Mouse (Mus musculus) midbrain, embryonic 10.5 days (tissue): Measurements from ENCODE around the gene Cyth2. TPM values are rescaled to one million over a fixed set of nuclear protein-coding genes. Genes with fewer than 3 reads are reported as not detected.

ENCODE experiments used
- DNase-seq: peaks from one replicate; pipeline ENCODE4 v3.0.0-alpha.2; 2017; ENCODE audit warnings: low spot score
- H3K27ac ChIP-seq: fragments of 300-500 bp; sonication (generic); replicated peaks from 2 replicates; pipeline ENCODE4 v1.5.1; 2016; ENCODE audit warnings: mild to moderate bottlenecking
- H3K27me3 ChIP-seq: fragments of 300-500 bp; sonication (generic); 2 replicates; pipeline ENCODE4 v1.6.1; 2016; ENCODE audit warnings: low read depth, mild to moderate bottlenecking; ENCODE audit not compliant: poor library complexity, severe bottlenecking
- H3K36me3 ChIP-seq: fragments of 300-500 bp; sonication (generic); 2 replicates; pipeline ENCODE4 v1.6.1; 2016; ENCODE audit warnings: mild to moderate bottlenecking, moderate library complexity
- H3K4me1 ChIP-seq: fragments of 300-500 bp; sonication (generic); 2 replicates; pipeline ENCODE4 v1.6.1; 2016
- H3K4me3 ChIP-seq: fragments of 300-500 bp; sonication (generic); 2 replicates; pipeline ENCODE4 v1.5.1; 2016; ENCODE audit warnings: mild to moderate bottlenecking, moderate library complexity
- H3K9me3 ChIP-seq: fragments of 300-500 bp; sonication (generic); replicated peaks from 2 replicates; pipeline ENCODE4 v1.6.1; 2016; ENCODE audit warnings: mild to moderate bottlenecking
- WGBS: fragments of 180-500 bp; shearing (Covaris S2); methylation state at CpG from one replicate; pipeline ENCODE4 v1.1.7; 2016; 5-methylcytosine and 5-hydroxymethylcytosine counted together
- polyA plus RNA-seq: library from polyadenylated mRNA; unstranded; fragments of >200 nt; fragmentation: Nextera tagmentation; extraction: Ambion mirVana; gene quantifications from 2 replicates; pipeline ENCODE4 v1.2.1, GENCODE M21; 2016

The Cyth2 gene
- polyA plus RNA-seq = 153 and 183 TPM in 2 replicates

DNA sequence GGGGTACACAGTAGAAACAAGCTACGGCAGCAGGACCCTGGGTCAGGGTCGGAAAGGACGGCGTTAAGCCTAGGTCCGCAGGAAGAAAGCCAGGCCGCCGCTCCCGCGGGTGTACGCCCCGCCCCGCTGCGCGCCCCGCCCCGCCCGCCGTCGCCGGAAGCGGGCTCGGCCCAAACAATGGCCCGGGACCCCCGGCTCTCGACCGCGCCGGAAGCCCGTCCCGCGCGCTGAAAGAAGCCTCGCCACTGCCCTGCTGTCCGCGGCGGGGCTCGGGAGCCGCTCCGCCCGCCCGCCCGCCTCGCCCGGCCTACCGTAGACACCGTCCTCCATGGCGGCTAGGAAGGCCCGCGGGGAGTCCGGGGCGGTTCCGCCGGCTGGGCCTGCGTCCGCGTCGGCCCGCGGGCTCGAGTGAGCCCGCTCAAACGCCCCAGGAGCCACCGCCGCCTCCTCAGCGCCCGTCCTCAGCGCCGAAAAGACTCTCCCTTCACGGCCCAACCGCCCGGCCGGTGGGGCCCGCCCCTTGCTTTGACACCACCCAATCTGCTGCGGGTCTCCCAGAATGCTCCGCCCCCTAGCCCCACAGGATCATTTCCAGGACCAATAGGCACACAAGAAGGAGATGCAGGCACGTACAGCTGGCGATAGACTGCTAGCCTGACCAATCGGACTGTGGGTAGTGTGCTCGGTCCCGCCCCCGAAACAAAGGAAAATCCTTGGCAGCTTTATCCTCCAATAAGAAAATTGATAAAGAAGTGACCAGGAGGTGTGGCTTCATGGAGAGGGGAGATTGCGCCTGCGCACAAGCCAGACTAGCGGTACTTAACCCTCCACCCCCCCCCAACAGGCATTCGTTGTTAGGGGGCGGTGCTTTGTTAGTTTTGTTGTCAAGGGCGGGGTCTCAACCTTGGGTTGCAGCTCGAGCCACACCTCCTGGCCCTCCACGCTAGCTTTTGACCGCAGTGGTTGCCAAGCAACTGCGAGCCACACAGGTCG lies at the start of gene Cyth2:
Gene Cyth2, minus strand, starts transcription at position 795 of the 993 bp plus-strand sequence.
- peaks cover 34% of the 10 kb centered on the region for H3K4me1 ChIP-seq
- H3K4me3 ChIP-seq = peak within 1 kb of the TSS; percentile 85
- WGBS = under 1% methylated on average over 83 of the region's 92 CpGs
- peak within 1 kb of the TSS; percentile 100 for H3K27ac ChIP-seq
- H3K27me3 ChIP-seq = peaks cover 11% of the 10 kb centered on the region
- peaks cover 39% of the 10 kb centered on the region for H3K36me3 ChIP-seq
- no peaks in the 10 kb centered on the region for H3K9me3 ChIP-seq
- peak; percentile 100 for DNase-seq

GRCm38 (mm10) chr7:45862804-45863203 lies 48.4 kb upstream of the Cyth2 start:
- no peak for DNase-seq
- 89% methylated on average over 7 of the region's 7 CpGs for WGBS
- Histone ChIP-seq H3K4me1 (peaks cover 55% of the 10 kb centered on the region), H3K27ac (no peak overlapping the region), H3K9me3 (no peaks in the 10 kb centered on the region), H3K27me3 (peaks cover 100% of the 10 kb centered on the region), H3K36me3 (no peaks in the 10 kb centered on the region), H3K4me3 (no peak overlapping the region)

DNA sequence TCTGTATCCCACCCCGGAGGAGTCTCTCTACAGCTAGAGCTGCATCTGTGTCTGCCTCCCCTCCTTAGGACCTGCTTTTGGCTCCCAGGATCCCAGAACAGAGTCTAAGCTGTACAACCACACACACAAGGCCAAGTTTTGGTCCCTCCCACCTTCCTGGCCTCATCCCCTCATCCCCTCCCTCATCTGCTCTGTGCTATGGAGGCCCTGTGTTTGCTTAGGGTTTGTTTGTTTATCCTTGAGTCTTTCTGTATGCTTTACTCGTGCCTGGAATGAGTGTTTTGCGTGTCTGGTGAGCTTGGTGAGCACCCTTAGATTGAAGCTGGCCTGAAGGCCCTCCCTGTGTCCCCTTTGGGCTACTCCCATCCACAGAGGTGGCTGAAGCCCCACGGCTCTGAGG lies 44.6 kb upstream of the Cyth2 start:
- 0 out of 2 replicates have a peak overlapping the region, but pooled peaks have one; percentile 13 for H3K27ac ChIP-seq
- WGBS = 52% methylated on average over 4 of the region's 4 CpGs
- H3K9me3 ChIP-seq = no peaks in the 10 kb centered on the region
- peaks cover 100% of the 10 kb centered on the region for H3K27me3 ChIP-seq
- H3K4me3 ChIP-seq = peak overlapping the region; percentile 18; the same call in 1 of the 2 replicates
- H3K4me1 ChIP-seq = peaks cover 50% of the 10 kb centered on the region
- no peaks in the 10 kb centered on the region for H3K36me3 ChIP-seq
- DNase-seq = no peak

DNA sequence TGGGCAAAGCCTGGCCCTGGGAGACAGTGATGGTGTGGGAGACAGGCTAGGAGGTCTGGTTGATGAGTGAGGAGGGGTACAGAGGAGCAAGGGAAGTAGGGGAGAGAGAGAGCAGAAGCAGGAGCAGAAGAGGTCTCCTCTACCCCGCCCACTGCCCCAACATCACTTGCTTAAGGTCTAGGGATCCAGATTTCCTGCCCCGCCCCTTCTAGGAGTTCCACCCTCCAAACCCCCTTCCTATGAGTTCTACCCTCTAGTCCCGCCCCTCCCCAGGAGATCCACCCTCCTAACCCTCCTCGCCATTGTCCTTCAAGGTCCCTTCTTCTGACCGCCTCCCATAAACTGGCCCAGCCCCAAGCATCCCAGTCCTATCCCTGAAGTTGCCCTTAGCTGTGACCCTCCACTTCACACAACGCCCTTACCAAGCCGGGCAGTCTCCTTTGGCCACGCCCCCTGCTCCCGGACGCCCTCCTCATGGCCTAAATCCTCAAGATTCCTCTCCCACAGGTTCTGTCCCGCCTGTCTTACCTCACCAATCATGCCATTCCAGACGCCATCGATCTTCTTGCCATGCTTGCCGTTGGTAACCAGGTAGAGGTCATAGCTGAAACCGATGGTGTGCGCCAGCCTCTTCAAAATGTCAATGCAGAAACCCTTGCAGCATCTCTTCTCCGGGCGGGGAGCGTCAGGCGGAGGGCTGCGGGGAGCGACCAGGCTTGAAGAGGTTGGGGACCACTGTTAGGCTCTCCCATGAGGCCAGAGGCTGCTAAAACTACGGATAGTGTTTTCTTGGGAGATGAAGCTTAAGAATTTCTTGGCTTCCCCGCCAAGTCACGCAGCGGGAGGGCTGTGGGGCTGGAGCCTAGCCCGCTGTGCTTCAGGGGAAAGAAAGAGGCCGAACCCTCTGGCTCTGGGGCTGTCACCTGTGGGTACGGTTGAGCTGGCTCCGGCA lies 42.8 kb upstream of the Cyth2 start:
- Histone ChIP-seq H3K4me3 (peak overlapping the region; percentile 52), H3K27ac (peak overlapping the region; percentile 61; the same call in 1 of the 2 replicates), H3K36me3 (no peaks in the 10 kb centered on the region), H3K9me3 (no peaks in the 10 kb centered on the region), H3K4me1 (peaks cover 50% of the 10 kb centered on the region), H3K27me3 (peaks cover 84% of the 10 kb centered on the region)
- 1% methylated on average over 30 of the region's 30 CpGs for WGBS
- DNase-seq = peak; percentile 58

- Histone ChIP-seq H3K4me1 (peaks cover 30% of the 10 kb centered on the region), H3K9me3 (no peaks in the 10 kb centered on the region), H3K4me3 (no peak overlapping the region), H3K36me3 (no peaks in the 10 kb centered on the region), H3K27ac (no peak overlapping the region), H3K27me3 (peaks cover 56% of the 10 kb centered on the region)
- no peak for DNase-seq
- 89% methylated on average over 12 of the region's 12 CpGs for WGBS
Observed at GRCm38 (mm10) chr7:45853089-45853488, 38.7 kb upstream of the Cyth2 start.

DNA sequence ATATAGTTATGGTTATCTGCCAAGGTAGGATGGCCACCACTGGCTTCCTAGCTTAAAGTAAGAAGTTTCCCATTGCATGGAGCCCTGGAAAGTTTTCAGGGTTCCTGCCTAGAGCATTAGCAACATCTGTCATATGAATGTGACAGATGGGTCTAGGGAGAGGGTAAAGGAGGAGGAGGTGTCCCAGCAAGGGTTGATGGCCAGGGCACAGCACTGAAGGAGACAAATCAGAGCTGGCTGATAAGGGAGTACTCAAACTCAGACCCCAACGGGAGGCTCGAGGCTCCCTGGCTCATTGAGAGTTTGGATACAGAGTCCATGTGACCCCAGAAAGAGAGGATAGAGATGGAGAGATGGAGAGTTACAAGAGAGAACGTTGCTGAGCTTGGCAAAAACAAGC lies 36.3 kb upstream of the Cyth2 start:
- 75% methylated on average over 3 of the region's 3 CpGs for WGBS
- Histone ChIP-seq H3K27ac (no peak overlapping the region), H3K36me3 (no peaks in the 10 kb centered on the region), H3K4me1 (peaks cover 17% of the 10 kb centered on the region), H3K4me3 (no peak overlapping the region), H3K9me3 (no peaks in the 10 kb centered on the region), H3K27me3 (peaks cover 36% of the 10 kb centered on the region)
- no peak for DNase-seq

DNA sequence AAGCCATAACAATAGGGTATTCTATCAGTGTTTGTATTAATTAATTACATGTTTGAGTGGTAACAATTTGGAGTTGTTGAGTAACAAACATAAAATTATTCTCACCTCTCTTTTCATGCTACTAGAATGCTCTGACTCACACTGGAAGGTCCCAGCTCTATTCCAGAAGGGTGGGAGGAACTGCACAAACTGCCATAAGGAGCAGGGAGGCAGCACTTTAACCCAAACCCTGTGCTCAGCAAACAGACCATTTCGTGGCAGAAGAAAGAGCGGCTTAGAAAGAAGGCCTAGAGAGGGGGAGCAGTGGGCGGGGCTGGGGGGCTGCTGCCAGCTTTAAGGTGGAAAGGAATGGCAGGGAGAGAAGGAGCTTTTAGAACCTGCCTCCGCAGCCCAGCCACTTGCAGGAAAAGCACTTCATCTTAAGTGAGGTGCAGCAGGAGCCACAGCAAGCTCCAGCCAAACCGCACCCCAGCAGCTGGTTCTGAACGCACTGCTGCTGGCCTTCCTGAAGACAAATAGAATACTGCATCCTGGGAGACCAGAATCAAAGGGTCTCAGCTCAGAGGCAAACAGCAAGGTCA lies 34.2 kb upstream of the Cyth2 start:
- Histone ChIP-seq H3K36me3 (no peaks in the 10 kb centered on the region), H3K27ac (peak overlapping the region; percentile 78), H3K27me3 (peaks cover 17% of the 10 kb centered on the region), H3K9me3 (no peaks in the 10 kb centered on the region), H3K4me1 (peaks cover 17% of the 10 kb centered on the region), H3K4me3 (peak overlapping the region; percentile 29)
- DNase-seq = no peak
- 5% methylated on average over 6 of the region's 6 CpGs for WGBS

GRCm38 (mm10) chr7:45842950-45843744 lies 28.8 kb upstream of the Cyth2 start:
- H3K27me3 ChIP-seq = peaks cover 12% of the 10 kb centered on the region; the same call in 1 of the 2 replicates
- no peaks in the 10 kb centered on the region for H3K36me3 ChIP-seq
- WGBS = 86% methylated on average over 10 of the region's 10 CpGs
- H3K4me1 ChIP-seq = peaks cover 4% of the 10 kb centered on the region
- no peak overlapping the region for H3K4me3 ChIP-seq
- no peak overlapping the region for H3K27ac ChIP-seq
- DNase-seq = no peak
- H3K9me3 ChIP-seq = no peaks in the 10 kb centered on the region

GRCm38 (mm10) chr7:45833924-45834323 lies 19.5 kb upstream of the Cyth2 start:
- H3K27ac ChIP-seq = 0 out of 2 replicates have a peak overlapping the region, but pooled peaks have one; percentile 42
- WGBS = 3% methylated on average over 28 of the region's 31 CpGs
- peaks cover 43% of the 10 kb centered on the region for H3K4me1 ChIP-seq
- H3K36me3 ChIP-seq = peaks cover 9% of the 10 kb centered on the region
- no peak for DNase-seq
- H3K4me3 ChIP-seq = peak overlapping the region; percentile 47
- peaks cover 71% of the 10 kb centered on the region for H3K27me3 ChIP-seq
- H3K9me3 ChIP-seq = no peaks in the 10 kb centered on the region

GRCm38 (mm10) chr7:45833148-45833790 lies 18.9 kb upstream of the Cyth2 start:
- WGBS = 1% methylated on average over 86 of the region's 86 CpGs
- Histone ChIP-seq H3K27me3 (peaks cover 71% of the 10 kb centered on the region), H3K4me1 (peaks cover 44% of the 10 kb centered on the region), H3K27ac (peak overlapping the region; percentile 42; the same call in 1 of the 2 replicates), H3K4me3 (peak overlapping the region; percentile 47), H3K36me3 (peaks cover 16% of the 10 kb centered on the region), H3K9me3 (no peaks in the 10 kb centered on the region)
- DNase-seq = peak; percentile 36

GRCm38 (mm10) chr7:45832428-45832827 lies 18.0 kb upstream of the Cyth2 start:
- DNase-seq = no peak
- H3K36me3 ChIP-seq = peaks cover 24% of the 10 kb centered on the region
- H3K27ac ChIP-seq = no peak overlapping the region; the same call in 1 of the 2 replicates
- 9% methylated on average over 30 of the region's 30 CpGs for WGBS
- no peaks in the 10 kb centered on the region for H3K9me3 ChIP-seq
- H3K27me3 ChIP-seq = peaks cover 66% of the 10 kb centered on the region
- peaks cover 44% of the 10 kb centered on the region for H3K4me1 ChIP-seq
- peak overlapping the region; percentile 47 for H3K4me3 ChIP-seq
